8 mouse cellular contexts compared by ENCODE assay signal in the genomic region with DNA sequence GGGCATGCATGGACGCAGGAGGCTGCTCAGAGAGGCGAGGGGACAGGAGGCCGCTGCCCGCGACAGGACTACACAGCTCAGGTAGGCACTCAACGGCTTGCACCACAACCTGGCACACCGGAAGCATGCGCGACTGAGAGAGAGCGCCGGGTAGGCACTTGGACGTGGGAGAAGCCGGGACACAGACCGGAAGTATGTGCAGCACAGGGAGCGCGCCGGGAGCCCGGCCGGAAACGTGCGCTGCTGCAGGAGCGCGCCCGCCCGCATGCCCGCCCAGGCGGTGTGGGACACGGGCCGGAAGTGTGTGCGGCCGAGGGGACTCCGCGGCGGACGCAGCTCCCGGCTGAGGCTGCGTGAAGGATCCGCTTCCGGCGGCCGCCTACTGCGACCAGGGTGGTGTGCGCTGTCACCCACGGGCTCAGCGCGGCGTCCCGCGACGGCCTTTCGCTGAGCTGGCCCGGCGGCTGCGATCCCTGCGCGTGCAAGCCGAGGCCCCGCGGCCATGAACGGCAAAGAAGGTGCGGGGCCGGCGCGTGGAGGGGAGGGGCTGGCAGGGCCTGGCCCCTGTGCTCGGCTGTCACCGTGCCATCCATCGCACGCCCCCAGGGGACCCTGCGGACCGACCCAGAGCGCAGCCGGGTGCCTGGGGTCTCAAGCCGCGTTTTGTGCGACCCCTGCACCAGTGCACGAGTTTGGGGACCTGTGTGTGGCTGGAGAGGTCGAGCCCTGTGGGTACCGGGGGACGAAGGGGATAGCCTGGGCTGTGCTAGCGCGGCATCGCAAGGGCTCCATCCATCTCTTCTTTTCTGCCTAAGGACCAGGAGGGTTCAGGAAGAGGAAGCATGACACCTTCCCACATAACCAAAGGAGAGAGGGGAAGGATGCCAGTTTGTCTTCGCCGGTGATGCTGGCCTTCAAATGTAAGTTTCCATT. TPM values are rescaled to one million over a fixed set of nuclear protein-coding genes. Genes with fewer than 3 reads are reported as not detected.
DNase-seq lines count a peak whose midpoint lies in the region; ATAC-seq lines count a peak whose summit lies in the region.

Gene Tsnax, plus strand, starts transcription at position 303 of the 933 bp plus-strand sequence.

- ATAC-seq in CD4-positive, CD25-positive, alpha-beta regulatory T cell, adult 4 months: peak; percentile 91
- ATAC-seq in heart, embryonic 14.5 days (ENCODE audit: insufficient number of reproducible peaks, insufficient read depth, low FRiP score, low read depth): peak; percentile 94
- peak; percentile 98 for ATAC-seq in liver, embryonic 13.5 days (ENCODE audit: low read depth)
- peak; percentile 99 for ATAC-seq in stomach, embryonic 16.5 days (ENCODE audit: insufficient read depth, low FRiP score)

- peak within 1 kb of the TSS; percentile 97 for H3K9ac ChIP-seq in heart, embryonic 14.5 days (ENCODE audit: low read length)
- H3K9ac ChIP-seq in liver, embryonic 13.5 days: peak within 1 kb of the TSS; percentile 91
- peak within 1 kb of the TSS; percentile 93 for H3K9ac ChIP-seq in stomach, embryonic 16.5 days (ENCODE audit: low read length)

- peaks cover 3 to 5% of the 10 kb centered on the region in 2 experiments; a peak in 3 of 4 replicates for H3K4me1 ChIP-seq in heart, embryonic 14.5 days (ENCODE audit: control insufficient read depth in 2 of 2, insufficient read depth in 2 of 2, low read length in 2 of 2)
- peaks cover 11% of the 10 kb centered on the region for H3K4me1 ChIP-seq in liver, embryonic 13.5 days (replicated peaks)
- H3K4me1 ChIP-seq in stomach, embryonic 16.5 days (ENCODE audit: control insufficient read depth, insufficient read depth, low read length): 0 out of 2 replicates have a peak, but pooled peaks cover 3% of the 10 kb centered on the region

- 2% methylated on average over 84 of the region's 84 CpGs for WGBS in heart, embryonic 14.5 days
- 2% methylated on average over 75 of the region's 84 CpGs for WGBS in liver, embryonic 13.5 days (ENCODE audit: insufficient replicate concordance)
- 2% methylated on average over 82 of the region's 84 CpGs for WGBS in stomach, embryonic 16.5 days

- H3K27ac ChIP-seq in heart, embryonic 14.5 days (replicated peaks in 1 of 2; ENCODE audit: control insufficient read depth in 1 of 2, insufficient read depth in 1 of 2, low read depth in 2 of 2, low read length in 2 of 2): peak within 1 kb of the TSS; percentile 88
- H3K27ac ChIP-seq in liver, embryonic 13.5 days: peak within 1 kb of the TSS; percentile 59
- peak within 1 kb of the TSS; percentile 85 for H3K27ac ChIP-seq in stomach, embryonic 16.5 days (ENCODE audit: low read length)

- peaks cover 34% of the 10 kb centered on the region for H3K36me3 ChIP-seq in heart, embryonic 14.5 days (ENCODE audit: control insufficient read depth, insufficient read depth, low read length)
- H3K36me3 ChIP-seq in liver, embryonic 13.5 days: peaks cover 29% of the 10 kb centered on the region
- H3K36me3 ChIP-seq in stomach, embryonic 16.5 days (ENCODE audit: control insufficient read depth, insufficient read depth, low read length): peaks cover 4% of the 10 kb centered on the region

- peak; percentile 36 for DNase-seq in c-Kit-negative CD71-positive TER-119-positive erythroid progenitor cells, embryonic 14.5 days (ENCODE audit: low read depth, low spot score)
- DNase-seq in fibroblast of lung, adult 2 months (ENCODE audit: low read depth): peak; percentile 51
- DNase-seq in kidney, postnatal 14 days: peak; percentile 95
- peak; percentile 80 for DNase-seq in liver, embryonic 13.5 days
- DNase-seq in neural tube, embryonic 10.5 days (ENCODE audit: extremely low spot score, low spot score): peak; percentile 92

- H3K9me3 ChIP-seq in heart, embryonic 14.5 days (ENCODE audit: control insufficient read depth, low read length): 0 out of 2 replicates have a peak, but pooled peaks cover 6% of the 10 kb centered on the region
- no peaks in the 10 kb centered on the region for H3K9me3 ChIP-seq in liver, embryonic 13.5 days (replicated peaks)
- H3K9me3 ChIP-seq in stomach, embryonic 16.5 days (replicated peaks; ENCODE audit: control insufficient read depth, low read length): no peaks in the 10 kb centered on the region

- H3K4me3 ChIP-seq in heart, embryonic 14.5 days (ENCODE audit: control insufficient read depth in 1 of 2, insufficient read depth in 1 of 2, low read depth in 1 of 2, low read length in 2 of 2): peak within 1 kb of the TSS; percentile 66 to 99
- peak within 1 kb of the TSS; percentile 92 for H3K4me3 ChIP-seq in liver, embryonic 13.5 days (replicated peaks)
- peak within 1 kb of the TSS; percentile 83 for H3K4me3 ChIP-seq in stomach, embryonic 16.5 days (replicated peaks; ENCODE audit: low read length)

- H3K4me2 ChIP-seq in heart, embryonic 14.5 days (ENCODE audit: low read length): peak within 1 kb of the TSS; percentile 78
- H3K4me2 ChIP-seq in liver, embryonic 13.5 days: peak within 1 kb of the TSS; percentile 88
- peak within 1 kb of the TSS; percentile 77 for H3K4me2 ChIP-seq in stomach, embryonic 16.5 days (ENCODE audit: low read depth, low read length)

- no peaks in the 10 kb centered on the region for H3K27me3 ChIP-seq in heart, embryonic 14.5 days (ENCODE audit: control insufficient read depth, insufficient read depth, low read length)
- no peaks in the 10 kb centered on the region for H3K27me3 ChIP-seq in liver, embryonic 13.5 days
- no peaks in the 10 kb centered on the region for H3K27me3 ChIP-seq in stomach, embryonic 16.5 days (ENCODE audit: control insufficient read depth, insufficient read depth, low read length)

RNA-seq across cellular contexts. Expression of gene Tsnax, which starts in this region (rescaled TPM):
- 10 to 100 TPM; 68.3 to 82.6 TPM for polyA plus RNA-seq in CD4-positive, CD25-positive, alpha-beta regulatory T cell, adult 4 months (2017; shearing (Covaris generic))
- 92.4 and 97.7 TPM in 2 replicates for polyA plus RNA-seq in heart, embryonic 14.5 days (2014; fragmentation: Nextera tagmentation; extraction: Ambion mirVana)
- polyA plus RNA-seq in liver, embryonic 13.5 days (2015; fragmentation: Nextera tagmentation; extraction: Ambion mirVana): 53.0 and 59.6 TPM in 2 replicates
- 109 and 115 TPM in 2 replicates for polyA plus RNA-seq in stomach, embryonic 16.5 days (2015; fragmentation: Nextera tagmentation; extraction: Ambion mirVana)

Comparison
In these comparisons a context has a peak if more than half of its experiments do, and no peak if none do; other contexts are left out.
1. Peak in every context shown above with its lines: DNase-seq, ATAC-seq, H3K4me3 ChIP-seq and H3K27ac ChIP-seq.
2. DNase-seq: peak in every context shown above with its lines; median percentile 95 in kidney, postnatal 14 days; 92 in neural tube, embryonic 10.5 days; 80 in liver, embryonic 13.5 days; 51 in fibroblast of lung, adult 2 months; 36 in c-Kit-negative CD71-positive TER-119-positive erythroid progenitor cells, embryonic 14.5 days.